Mouse (Mus musculus) liver, embryonic 13.5 days (tissue): Measurements from ENCODE around the gene Atg7. TPM values are rescaled to one million over a fixed set of nuclear protein-coding genes. Genes with fewer than 3 reads are reported as not detected.

Experiments
- ATAC-seq: fragments of 200-750 bp; cut with Nextera tagmentation; 2 replicates; pipeline ENCODE4 v1.8.0; 2017; ENCODE audit warnings: low read depth, mild to moderate bottlenecking, moderate number of reproducible peaks, moderate library complexity
- DNase-seq: peaks from one replicate; pipeline ENCODE4 v3.0.0; 2022
- H3K27ac ChIP-seq: fragments of 300-500 bp; sonication (generic); 2 replicates; pipeline ENCODE4 v1.5.1; 2015; ENCODE audit warnings: moderate library complexity, mild to moderate bottlenecking, inconsistent platforms
- H3K27me3 ChIP-seq: fragments of 300-500 bp; sonication (generic); 2 replicates; pipeline ENCODE4 v1.6.1; 2015; ENCODE audit warnings: mild to moderate bottlenecking, inconsistent platforms
- H3K36me3 ChIP-seq: fragments of 300-500 bp; sonication (generic); 2 replicates; pipeline ENCODE4 v1.6.1; 2015; ENCODE audit warnings: mild to moderate bottlenecking, inconsistent platforms
- H3K4me1 ChIP-seq: fragments of 300-500 bp; sonication (generic); replicated peaks from 2 replicates; pipeline ENCODE4 v1.6.1; 2015; ENCODE audit warnings: inconsistent platforms
- H3K4me2 ChIP-seq: fragments of 300-500 bp; sonication (generic); 2 replicates; pipeline ENCODE4 v1.6.1; 2015; ENCODE audit warnings: inconsistent platforms, mild to moderate bottlenecking, moderate library complexity
- H3K4me3 ChIP-seq: fragments of 300-500 bp; sonication (generic); replicated peaks from 2 replicates; pipeline ENCODE4 v1.5.1; 2015; ENCODE audit warnings: mild to moderate bottlenecking, inconsistent platforms
- H3K9ac ChIP-seq: fragments of 300-500 bp; sonication (generic); 2 replicates; pipeline ENCODE4 v1.6.1; 2015; ENCODE audit warnings: mild to moderate bottlenecking, inconsistent platforms
- H3K9me3 ChIP-seq: fragments of 300-500 bp; sonication (generic); replicated peaks from 2 replicates; pipeline ENCODE4 v1.6.1; 2016; ENCODE audit warnings: inconsistent platforms
- WGBS: fragments of 180-500 bp; shearing (Covaris S2); methylation state at CpG from one replicate; pipeline ENCODE4 v1.1.7; 2015; ENCODE audit not compliant: insufficient replicate concordance; 5-methylcytosine and 5-hydroxymethylcytosine counted together
- polyA plus RNA-seq: library from polyadenylated mRNA; unstranded; fragments of >200 nt; fragmentation: Nextera tagmentation; extraction: Ambion mirVana; gene quantifications from 2 replicates; pipeline ENCODE4 v1.2.1, GENCODE M21; 2015

The Atg7 gene
- polyA plus RNA-seq, 1 experiment from 2014 or later, result 12.5 TPM

- ATAC-seq, result no peak
- Histone ChIP-seq H3K4me1 (no peaks in the 10 kb centered on the region), H3K27me3 (no peaks in the 10 kb centered on the region), H3K4me2 (no peak overlapping the region), H3K9me3 (no peaks in the 10 kb centered on the region), H3K9ac (no peak overlapping the region), H3K4me3 (no peak overlapping the region), H3K36me3 (no peaks in the 10 kb centered on the region), H3K27ac (no peak overlapping the region)
- WGBS, result 71% methylated on average over 7 of the region's 7 CpGs
- no peak for DNase-seq
These were observed 72.6 kb downstream of the Atg7 start for GRCm38 (mm10) chr6:114715289-114716030.

- DNase-seq (no peak), ATAC-seq (no peak)
- H3K4me3 ChIP-seq, result no peak overlapping the region
- no peaks in the 10 kb centered on the region for H3K27me3 ChIP-seq
- H3K36me3 ChIP-seq, result no peaks in the 10 kb centered on the region
- no peak overlapping the region for H3K4me2 ChIP-seq
- WGBS, result 66% methylated on average over 5 of the region's 5 CpGs
- H3K27ac ChIP-seq, result no peak overlapping the region
- H3K4me1 ChIP-seq, result no peaks in the 10 kb centered on the region
- H3K9ac ChIP-seq, result no peak overlapping the region
- H3K9me3 ChIP-seq, result no peaks in the 10 kb centered on the region
These were observed 76.2 kb downstream of the Atg7 start for GRCm38 (mm10) chr6:114719100-114719499.

GRCm38 (mm10) chr6:114719665-114720064 lies 76.8 kb downstream of the Atg7 start:
- H3K9me3 ChIP-seq, result no peaks in the 10 kb centered on the region
- WGBS, result 68% methylated on average over 8 of the region's 8 CpGs
- H3K27me3 ChIP-seq, result no peaks in the 10 kb centered on the region
- H3K36me3 ChIP-seq, result no peaks in the 10 kb centered on the region
- H3K4me3 ChIP-seq, result no peak overlapping the region
- ATAC-seq (no peak), DNase-seq (no peak)
- H3K4me2 ChIP-seq, result no peak overlapping the region
- no peaks in the 10 kb centered on the region for H3K4me1 ChIP-seq
- H3K9ac ChIP-seq, result no peak overlapping the region
- H3K27ac ChIP-seq, result no peak overlapping the region

GRCm38 (mm10) chr6:114722046-114722445 lies 79.1 kb downstream of the Atg7 start:
- Histone ChIP-seq H3K4me1 (no peaks in the 10 kb centered on the region), H3K4me2 (no peak overlapping the region), H3K36me3 (no peaks in the 10 kb centered on the region), H3K9ac (no peak overlapping the region), H3K27me3 (no peaks in the 10 kb centered on the region), H3K9me3 (no peaks in the 10 kb centered on the region), H3K4me3 (no peak overlapping the region), H3K27ac (no peak overlapping the region)
- 88% methylated on average over 5 of the region's 5 CpGs for WGBS
- no peak for DNase-seq
- ATAC-seq, result no peak

- no peak for DNase-seq
- H3K27ac ChIP-seq, result no peak overlapping the region
- H3K36me3 ChIP-seq, result no peaks in the 10 kb centered on the region
- H3K27me3 ChIP-seq, result no peaks in the 10 kb centered on the region
- no peak for ATAC-seq
- H3K9me3 ChIP-seq, result no peaks in the 10 kb centered on the region
- no peak overlapping the region for H3K4me3 ChIP-seq
- WGBS, result 34% methylated on average over 9 of the region's 9 CpGs
- no peak overlapping the region for H3K4me2 ChIP-seq
- no peaks in the 10 kb centered on the region for H3K4me1 ChIP-seq
- H3K9ac ChIP-seq, result no peak overlapping the region
These were observed 81.0 kb downstream of the Atg7 start for GRCm38 (mm10) chr6:114723925-114724324.

- Histone ChIP-seq H3K27ac (no peak overlapping the region), H3K4me2 (no peak overlapping the region), H3K9ac (no peak overlapping the region), H3K4me3 (no peak overlapping the region), H3K4me1 (no peaks in the 10 kb centered on the region), H3K36me3 (no peaks in the 10 kb centered on the region), H3K27me3 (no peaks in the 10 kb centered on the region), H3K9me3 (no peaks in the 10 kb centered on the region)
- no peak for ATAC-seq
- WGBS, result 70% methylated on average over 7 of the region's 7 CpGs
- no peak for DNase-seq
These were observed 81.5 kb downstream of the Atg7 start for GRCm38 (mm10) chr6:114724351-114724750.

GRCm38 (mm10) chr6:114725147-114725575 lies 82.3 kb downstream of the Atg7 start:
- Histone ChIP-seq H3K36me3 (no peaks in the 10 kb centered on the region), H3K27me3 (no peaks in the 10 kb centered on the region), H3K4me1 (no peaks in the 10 kb centered on the region), H3K4me2 (no peak overlapping the region), H3K27ac (no peak overlapping the region), H3K9me3 (no peaks in the 10 kb centered on the region), H3K9ac (no peak overlapping the region), H3K4me3 (no peak overlapping the region)
- DNase-seq (no peak), ATAC-seq (no peak)
- 41% methylated on average over 8 of the region's 8 CpGs for WGBS

GRCm38 (mm10) chr6:114726681-114727080 lies 83.8 kb downstream of the Atg7 start:
- Histone ChIP-seq H3K36me3 (no peaks in the 10 kb centered on the region), H3K27me3 (no peaks in the 10 kb centered on the region), H3K27ac (no peak overlapping the region), H3K4me2 (no peak overlapping the region), H3K9ac (no peak overlapping the region), H3K9me3 (no peaks in the 10 kb centered on the region), H3K4me3 (no peak overlapping the region), H3K4me1 (no peaks in the 10 kb centered on the region)
- DNase-seq (no peak), ATAC-seq (no peak)
- 82% methylated on average over 11 of the region's 11 CpGs for WGBS

- Histone ChIP-seq H3K36me3 (peaks cover 3% of the 10 kb centered on the region; the same call in 1 of the 2 replicates), H3K4me2 (no peak overlapping the region), H3K27me3 (peaks cover 11% of the 10 kb centered on the region), H3K9ac (no peak overlapping the region), H3K27ac (no peak overlapping the region), H3K4me1 (no peaks in the 10 kb centered on the region; the same call in 1 of the 2 replicates), H3K9me3 (no peaks in the 10 kb centered on the region), H3K4me3 (no peak overlapping the region)
- DNase-seq (no peak), ATAC-seq (no peak)
- whole genome bisulfite sequencing, result 62% methylated on average over 5 of the region's 5 CpGs
These were observed 90.3 kb downstream of the Atg7 start for GRCm38 (mm10) chr6:114733156-114733555.

- Histone ChIP-seq H3K36me3 (peaks cover 3% of the 10 kb centered on the region; the same call in 1 of the 2 replicates), H3K4me3 (no peak overlapping the region), H3K4me1 (no peaks in the 10 kb centered on the region; the same call in 1 of the 2 replicates), H3K4me2 (no peak overlapping the region), H3K9ac (no peak overlapping the region), H3K27me3 (peaks cover 17% of the 10 kb centered on the region), H3K27ac (no peak overlapping the region), H3K9me3 (no peaks in the 10 kb centered on the region)
- WGBS, result 71% methylated on average over 3 of the region's 3 CpGs
- no peak for ATAC-seq
- DNase-seq, result no peak
These were observed 90.8 kb downstream of the Atg7 start for GRCm38 (mm10) chr6:114733681-114734080.

GRCm38 (mm10) chr6:114735054-114735453 lies 92.2 kb downstream of the Atg7 start:
- WGBS, result 77% methylated on average over 3 of the region's 3 CpGs
- H3K36me3 ChIP-seq, result peaks cover 3% of the 10 kb centered on the region; the same call in 1 of the 2 replicates
- peaks cover 19% of the 10 kb centered on the region for H3K27me3 ChIP-seq
- H3K27ac ChIP-seq, result no peak overlapping the region
- H3K4me2 ChIP-seq, result no peak overlapping the region
- no peak overlapping the region for H3K4me3 ChIP-seq
- DNase-seq, result no peak
- ATAC-seq, result no peak
- H3K9ac ChIP-seq, result no peak overlapping the region
- no peaks in the 10 kb centered on the region for H3K9me3 ChIP-seq
- no peaks in the 10 kb centered on the region; the same call in 1 of the 2 replicates for H3K4me1 ChIP-seq

- Histone ChIP-seq H3K36me3 (peaks cover 3% of the 10 kb centered on the region; the same call in 1 of the 2 replicates), H3K9ac (no peak overlapping the region), H3K4me3 (no peak overlapping the region), H3K4me2 (no peak overlapping the region), H3K9me3 (no peaks in the 10 kb centered on the region), H3K4me1 (no peaks in the 10 kb centered on the region; the same call in 1 of the 2 replicates), H3K27me3 (peaks cover 19% of the 10 kb centered on the region), H3K27ac (no peak overlapping the region)
- 82% methylated on average over 9 of the region's 9 CpGs for WGBS
- ATAC-seq (no peak), DNase-seq (no peak)
These were observed 93.5 kb downstream of the Atg7 start for GRCm38 (mm10) chr6:114736355-114736754.
